Comparison of ENCODE assay signal across 8 mouse cellular contexts in genomic region chr7:70368751-70369060, GRCm38 (mm10). TPM values are rescaled to one million over a fixed set of nuclear protein-coding genes. Genes with fewer than 3 reads are reported as not detected.
DNase-seq lines count a peak whose midpoint lies in the region; ATAC-seq and TF ChIP-seq lines count a peak whose summit lies in the region.
"Had no signal": no experiment of that assay in that cellular context is flagged by ENCODE, and none has a peak within 500 bp of the region (broad histone marks: within the 10 kb centered on the region; RNA-seq: fewer than 3 reads in every experiment).

No protein-coding gene starts in this region.

- H3K27ac ChIP-seq in lung, embryonic 16.5 days (ENCODE audit: low read length): peak overlapping the region; percentile 86
- H3K27ac ChIP-seq in heart, embryonic 16.5 days (ENCODE audit: low read length): no peak overlapping the region
- no peak overlapping the region for H3K27ac ChIP-seq in limb, embryonic 14.5 days (replicated peaks; ENCODE audit: low read depth, low read length)
- peak overlapping the region; percentile 45 for H3K27ac ChIP-seq in stomach, embryonic 15.5 days

- peak overlapping the region; percentile 82 for H3K9ac ChIP-seq in lung, embryonic 16.5 days (ENCODE audit: low read length)
- no peak overlapping the region for H3K9ac ChIP-seq in heart, embryonic 16.5 days (ENCODE audit: low read length)
- H3K9ac ChIP-seq in limb, embryonic 14.5 days (ENCODE audit: low read depth, low read length, severe bottlenecking): no peak overlapping the region
- H3K9ac ChIP-seq in stomach, embryonic 15.5 days: no peak overlapping the region

- peak overlapping the region; percentile 72 for H3K4me3 ChIP-seq in lung, embryonic 16.5 days (ENCODE audit: low read length)
- no peak overlapping the region for H3K4me3 ChIP-seq in heart, embryonic 16.5 days (ENCODE audit: low read length)
- H3K4me3 ChIP-seq in limb, embryonic 14.5 days (replicated peaks; ENCODE audit: low read length): peak overlapping the region; percentile 39
- H3K4me3 ChIP-seq in stomach, embryonic 15.5 days (replicated peaks): peak overlapping the region; percentile 43

- no peaks in the 10 kb centered on the region for H3K27me3 ChIP-seq in lung, embryonic 16.5 days (ENCODE audit: control insufficient read depth, insufficient read depth, low read depth, low read length)
- peaks cover 72% of the 10 kb centered on the region for H3K27me3 ChIP-seq in heart, embryonic 16.5 days (ENCODE audit: control insufficient read depth, insufficient read depth, low read length)
- peaks cover 64% of the 10 kb centered on the region for H3K27me3 ChIP-seq in limb, embryonic 14.5 days (ENCODE audit: control insufficient read depth, insufficient read depth, low read length)
- H3K27me3 ChIP-seq in stomach, embryonic 15.5 days (replicated peaks): no peaks in the 10 kb centered on the region

- no peak for TF ChIP-seq POLR2A in limb, embryonic 14.5 days (IDR thresholded peaks at IDR 0.05; ENCODE audit: borderline replicate concordance, extremely low read depth, insufficient read depth, insufficient read length)

- peak overlapping the region; percentile 96 for H3K4me2 ChIP-seq in lung, embryonic 16.5 days (ENCODE audit: low read depth, low read length)
- H3K4me2 ChIP-seq in heart, embryonic 16.5 days (ENCODE audit: low read depth, low read length): peak overlapping the region; percentile 65
- H3K4me2 ChIP-seq in limb, embryonic 14.5 days (replicated peaks; ENCODE audit: low read depth, low read length, severe bottlenecking): peak overlapping the region; percentile 78
- peak overlapping the region; percentile 82 for H3K4me2 ChIP-seq in stomach, embryonic 15.5 days

- WGBS in lung, embryonic 16.5 days: 55% methylated on average over 4 of the region's 4 CpGs
- 27% methylated on average over 4 of the region's 4 CpGs for WGBS in heart, embryonic 16.5 days
- WGBS in limb, embryonic 14.5 days: 40% methylated on average over 4 of the region's 4 CpGs
- WGBS in stomach, embryonic 15.5 days: 40% methylated on average over 4 of the region's 4 CpGs

- H3K36me3 ChIP-seq in lung, embryonic 16.5 days (ENCODE audit: control insufficient read depth, insufficient read depth, low read length): no peaks in the 10 kb centered on the region
- no peaks in the 10 kb centered on the region for H3K36me3 ChIP-seq in heart, embryonic 16.5 days (ENCODE audit: control insufficient read depth, insufficient read depth)
- no peaks in the 10 kb centered on the region for H3K36me3 ChIP-seq in limb, embryonic 14.5 days (ENCODE audit: control insufficient read depth, insufficient read depth, low read length)
- no peaks in the 10 kb centered on the region for H3K36me3 ChIP-seq in stomach, embryonic 15.5 days

- no peak for ATAC-seq in lung, embryonic 16.5 days (ENCODE audit: low read depth)
- ATAC-seq in heart, embryonic 16.5 days (replicated peaks; ENCODE audit: extremely low read depth, insufficient read depth, low FRiP score): no peak
- no peak for ATAC-seq in limb, embryonic 14.5 days (ENCODE audit: low FRiP score, low read depth)
- no peak for ATAC-seq in stomach, embryonic 15.5 days (ENCODE audit: insufficient read depth, low FRiP score, low read depth)

- no peaks in the 10 kb centered on the region for H3K9me3 ChIP-seq in lung, embryonic 16.5 days (ENCODE audit: control insufficient read depth, low read length)
- H3K9me3 ChIP-seq in heart, embryonic 16.5 days (replicated peaks; ENCODE audit: control insufficient read depth, low read length): no peaks in the 10 kb centered on the region
- no peaks in the 10 kb centered on the region for H3K9me3 ChIP-seq in limb, embryonic 14.5 days (ENCODE audit: control insufficient read depth, low read length)
- H3K9me3 ChIP-seq in stomach, embryonic 15.5 days: no peaks in the 10 kb centered on the region

- no peak for DNase-seq in lung, adult 18-20 months
- DNase-seq in limb, embryonic 14.5 days (ENCODE audit: low spot score): no peak
- DNase-seq in left cerebral cortex, adult 9 months (ENCODE audit: low spot score in 2 of 2): no peak
- no peak for DNase-seq in cerebellum, postnatal 4 days (ENCODE audit: low spot score in 2 of 2)
- DNase-seq: cerebellum, postnatal 25 days had no signal

- peaks cover 9% of the 10 kb centered on the region for H3K4me1 ChIP-seq in lung, embryonic 16.5 days (replicated peaks; ENCODE audit: control insufficient read depth, insufficient read depth, low read length)
- H3K4me1 ChIP-seq in heart, embryonic 16.5 days (ENCODE audit: control insufficient read depth, insufficient read depth, low read length): peaks cover 6% of the 10 kb centered on the region
- H3K4me1 ChIP-seq in limb, embryonic 14.5 days (ENCODE audit: control insufficient read depth, insufficient read depth, low read length): peaks cover 20% of the 10 kb centered on the region
- peaks cover 21% of the 10 kb centered on the region; the same call in 1 of the 2 replicates for H3K4me1 ChIP-seq in stomach, embryonic 15.5 days

RNA-seq across cellular contexts. Expression of gene Nr2f2, which starts 2.2 kb away (rescaled TPM):
- polyA plus RNA-seq in lung, embryonic 16.5 days (2015; fragmentation: Nextera tagmentation; extraction: Ambion mirVana): 83.5 and 95.7 TPM in 2 replicates
- polyA plus RNA-seq in heart, embryonic 16.5 days (2015; fragmentation: Nextera tagmentation; extraction: Ambion mirVana): 15.4 and 20.0 TPM in 2 replicates
- 80.2 and 134 TPM in 2 replicates for polyA plus RNA-seq in limb, embryonic 14.5 days (2012; rRNA removed)
- polyA plus RNA-seq in limb, embryonic 14.5 days (2014; fragmentation: Nextera tagmentation; extraction: Ambion mirVana): 54.7 and 60.8 TPM in 2 replicates
- 66.9 and 72.6 TPM in 2 replicates for polyA plus RNA-seq in stomach, embryonic 15.5 days (2015; fragmentation: Nextera tagmentation; extraction: Ambion mirVana)

Comparison
In these comparisons a context has a peak if more than half of its experiments do, and no peak if none do; other contexts are left out.
1. H3K27ac ChIP-seq: peak in lung, embryonic 16.5 days (single experiment) and stomach, embryonic 15.5 days (single experiment); none in heart, embryonic 16.5 days (single experiment) and limb, embryonic 14.5 days (single experiment).
2. Peak in every context shown above with its lines, with median percentiles within 50 percentile points of each other: H3K4me2 ChIP-seq.